8 mouse cellular contexts compared by ENCODE assay signal in the genomic region with DNA sequence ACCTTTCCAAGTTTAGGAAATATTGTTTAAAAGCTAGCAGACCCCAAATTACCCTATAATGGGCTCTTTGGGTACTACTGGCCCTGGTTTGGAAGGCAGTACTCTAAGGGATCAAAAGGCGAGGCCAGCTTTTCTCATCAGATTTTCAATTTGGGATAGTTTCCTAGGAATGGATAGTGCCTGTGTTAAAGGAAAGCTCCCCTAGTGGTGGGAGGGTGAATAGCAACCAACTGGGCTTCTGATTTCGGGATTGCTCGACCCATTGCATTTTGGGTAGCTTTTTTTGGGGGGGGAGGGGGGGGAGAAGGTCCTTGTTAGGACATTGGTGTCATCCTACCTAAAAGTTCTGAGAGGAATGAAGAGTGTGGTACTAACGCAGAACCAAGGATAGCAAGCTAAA. TPM values are rescaled to one million over a fixed set of nuclear protein-coding genes. Genes with fewer than 3 reads are reported as not detected.
A peak's percentile ranks its signal among the peaks of the same experiment; 100 is the strongest.
DNase-seq lines count a peak whose midpoint lies in the region; ATAC-seq and TF ChIP-seq lines count a peak whose summit lies in the region.

No protein-coding gene starts in this region.

- no peak overlapping the region for H3K4me2 ChIP-seq in liver, embryonic 11.5 days

- H3K27me3 ChIP-seq in liver, adult 2 months (ENCODE audit: control insufficient read depth, insufficient read depth, low read length): no peaks in the 10 kb centered on the region; the same call in 1 of the 2 replicates
- H3K27me3 ChIP-seq in liver, embryonic 11.5 days (replicated peaks; ENCODE audit: control insufficient read depth, insufficient read depth, low read length): no peaks in the 10 kb centered on the region

- H3K4me1 ChIP-seq in liver, adult 2 months (ENCODE audit: control insufficient read depth, insufficient read depth, low read length): no peaks in the 10 kb centered on the region
- no peaks in the 10 kb centered on the region for H3K4me1 ChIP-seq in liver, embryonic 11.5 days (replicated peaks; ENCODE audit: control insufficient read depth, insufficient read depth, low read length)

- TF ChIP-seq CTCF in liver, adult 2 months (IDR thresholded peaks at IDR 0.05; ENCODE audit: low read depth, low read length): peak; percentile 11; the same call in 1 of the 2 replicates
- TF ChIP-seq CTCF in brain, embryonic 14.5 days (IDR thresholded peaks at IDR 0.05; ENCODE audit: borderline replicate concordance, extremely low read depth, insufficient read depth, insufficient read length): peak; percentile 40; the same call in 1 of the 2 replicates

- no peaks in the 10 kb centered on the region for H3K9me3 ChIP-seq in liver, embryonic 11.5 days (ENCODE audit: control insufficient read depth, low read length)

- 78% methylated on average over 4 of the region's 4 CpGs for WGBS in liver, adult 2 months
- WGBS in liver, embryonic 11.5 days: 65% methylated on average over 4 of the region's 4 CpGs

- TF ChIP-seq POLR2A in liver, adult 2 months (IDR thresholded peaks at IDR 0.05; ENCODE audit: extremely low read depth, insufficient read depth, low read length): no peak
- no peak for TF ChIP-seq POLR2A in brain, embryonic 14.5 days (IDR thresholded peaks at IDR 0.05; ENCODE audit: borderline replicate concordance, extremely low read depth, insufficient read depth, insufficient read length, poor library complexity, severe bottlenecking)

- H3K36me3 ChIP-seq in liver, adult 2 months (ENCODE audit: control insufficient read depth, insufficient read depth, low read length): no peaks in the 10 kb centered on the region
- H3K36me3 ChIP-seq in liver, embryonic 11.5 days (ENCODE audit: control insufficient read depth, insufficient read depth, low read length): no peaks in the 10 kb centered on the region

- H3K27ac ChIP-seq in liver, adult 2 months (replicated peaks; ENCODE audit: insufficient read depth, low read depth, low read length): no peak overlapping the region
- no peak overlapping the region for H3K27ac ChIP-seq in liver, embryonic 11.5 days (ENCODE audit: low read depth, low read length)

- ATAC-seq in cerebellum, adult (ENCODE audit: insufficient number of reproducible peaks, low FRiP score, low TSS enrichment): no peak
- no peak for ATAC-seq in liver, embryonic 11.5 days (replicated peaks; ENCODE audit: low FRiP score)

- H3K9ac ChIP-seq in liver, adult 2 months (ENCODE audit: low read depth, low read length): no peak overlapping the region
- H3K9ac ChIP-seq in liver, embryonic 11.5 days (ENCODE audit: low read depth, low read length): no peak overlapping the region

- DNase-seq in cerebellum, adult 18-20 months: peak; percentile 33 to 34
- no peak for DNase-seq in liver, adult 2 months (ENCODE audit: extremely low read depth, low read depth, low spot score)
- no peak for DNase-seq in liver, embryonic 11.5 days (ENCODE audit: low spot score)
- no peak for DNase-seq in brain, embryonic 14.5 days (ENCODE audit: low read depth)
- peak; percentile 13 for DNase-seq in retina, embryonic 14.5 days (ENCODE audit: low spot score)
- DNase-seq in natural killer cell, adult 2 months (ENCODE audit: low spot score in 2 of 2): no peak
- DNase-seq in gastrocnemius, adult 18-20 months (ENCODE audit: low spot score): no peak

- no peaks in the 10 kb centered on the region for H3K79me2 ChIP-seq in liver, adult 2 months (ENCODE audit: control insufficient read depth, insufficient read depth, low read length)

- no peak overlapping the region for H3K4me3 ChIP-seq in liver, adult 2 months (ENCODE audit: insufficient read depth, low read depth, low read length)
- H3K4me3 ChIP-seq in liver, embryonic 11.5 days (ENCODE audit: low read depth, low read length): no peak overlapping the region

RNA-seq across cellular contexts. Expression of gene Acan, which starts 35.8 kb away (rescaled TPM):
- not detected in 2 replicates for total RNA-seq in liver, adult 2 months (2014; rRNA removed)
- polyA plus RNA-seq in liver, adult 2 months (2012; rRNA removed): not detected in 2 replicates
- polyA plus RNA-seq in liver, embryonic 11.5 days (2014; fragmentation: Nextera tagmentation; extraction: Ambion mirVana): 0.08 TPM in 1 of 2 replicates, not detected in the other
- polyA plus RNA-seq in brain, embryonic 14.5 days (2012; rRNA removed): 0.43 and 0.46 TPM in 2 replicates
- total RNA-seq in gastrocnemius, adult 18-20 months (2021): under 1 TPM in 1 of 2 experiments, not detected in 1; 0.05 TPM

RNA-seq across cellular contexts. Expression of gene Hapln3, which starts 41.7 kb away (rescaled TPM):
- not detected in 2 replicates for total RNA-seq in liver, adult 2 months (2014; rRNA removed)
- 0.05 and 0.16 TPM in 2 replicates for polyA plus RNA-seq in liver, adult 2 months (2012; rRNA removed)
- polyA plus RNA-seq in liver, embryonic 11.5 days (2014; fragmentation: Nextera tagmentation; extraction: Ambion mirVana): 0.73 and 0.95 TPM in 2 replicates
- 2.2 and 2.6 TPM in 2 replicates for polyA plus RNA-seq in brain, embryonic 14.5 days (2012; rRNA removed)
- total RNA-seq in gastrocnemius, adult 18-20 months (2021): under 1 TPM; 0.45 to 0.48 TPM

RNA-seq across cellular contexts. Expression of gene Mfge8, which starts 59.7 kb away (rescaled TPM):
- total RNA-seq in liver, adult 2 months (2014; rRNA removed): 12.2 and 17.5 TPM in 2 replicates
- polyA plus RNA-seq in liver, adult 2 months (2012; rRNA removed): 13.9 and 20.4 TPM in 2 replicates
- 84.9 and 92.0 TPM in 2 replicates for polyA plus RNA-seq in liver, embryonic 11.5 days (2014; fragmentation: Nextera tagmentation; extraction: Ambion mirVana)
- 129 and 131 TPM in 2 replicates for polyA plus RNA-seq in brain, embryonic 14.5 days (2012; rRNA removed)
- 10 to 100 TPM; 36.8 to 51.1 TPM for total RNA-seq in gastrocnemius, adult 18-20 months (2021)

Comparison
In these comparisons a context has a peak if more than half of its experiments do, and no peak if none do; other contexts are left out.
1. DNase-seq: peak in cerebellum, adult 18-20 months (2 of 2) and retina, embryonic 14.5 days (single experiment); none in liver, adult 2 months (single experiment), liver, embryonic 11.5 days (single experiment), brain, embryonic 14.5 days (single experiment), natural killer cell, adult 2 months (0 of 2) and gastrocnemius, adult 18-20 months (single experiment).